Mouse (Mus musculus) E14TG2a.4 (cell line): ENCODE measurements around the gene D2hgdh.
"Not testable (repeated sequence)": the region's sequence is repeated elsewhere in the genome, so short reads cannot be mapped to it uniquely, and the experiment has no call there.

Source experiments
- H3K27me3 ChIP-seq: 2 replicates; pipeline ENCODE4 v1.6.1; 2014; ENCODE audit warnings: low read length, control low read depth; ENCODE audit not compliant: insufficient read depth
- H3K36me3 ChIP-seq: 2 replicates; pipeline ENCODE4 v1.6.1; 2014; ENCODE audit warnings: low read length, control low read depth; ENCODE audit not compliant: insufficient read depth
- H3K4me1 ChIP-seq: replicated peaks from 2 replicates; pipeline ENCODE4 v1.6.1; 2014; ENCODE audit warnings: low read depth, low read length, control low read depth
- H3K4me3 ChIP-seq: replicated peaks from 2 replicates; pipeline ENCODE4 v1.5.1; 2014; ENCODE audit warnings: mild to moderate bottlenecking, low read length
- H3K9me3 ChIP-seq: 2 replicates; pipeline ENCODE4 v1.6.1; 2014; ENCODE audit warnings: low read length, control low read depth
- CTCF ChIP-seq: conservative IDR thresholded peaks from 2 replicates; pipeline ENCODE4 v1.5.1; 2014; ENCODE audit warnings: low read length
- NANOG ChIP-seq: IDR thresholded peaks from 2 replicates; pipeline ENCODE4 v1.6.1; 2014; ENCODE audit warnings: borderline replicate concordance, low read length, mixed read lengths
- POU5F1 ChIP-seq: IDR thresholded peaks from 2 replicates; pipeline ENCODE4 v1.6.1; 2014; ENCODE audit warnings: low read length, borderline replicate concordance

D2hgdh gene

DNA sequence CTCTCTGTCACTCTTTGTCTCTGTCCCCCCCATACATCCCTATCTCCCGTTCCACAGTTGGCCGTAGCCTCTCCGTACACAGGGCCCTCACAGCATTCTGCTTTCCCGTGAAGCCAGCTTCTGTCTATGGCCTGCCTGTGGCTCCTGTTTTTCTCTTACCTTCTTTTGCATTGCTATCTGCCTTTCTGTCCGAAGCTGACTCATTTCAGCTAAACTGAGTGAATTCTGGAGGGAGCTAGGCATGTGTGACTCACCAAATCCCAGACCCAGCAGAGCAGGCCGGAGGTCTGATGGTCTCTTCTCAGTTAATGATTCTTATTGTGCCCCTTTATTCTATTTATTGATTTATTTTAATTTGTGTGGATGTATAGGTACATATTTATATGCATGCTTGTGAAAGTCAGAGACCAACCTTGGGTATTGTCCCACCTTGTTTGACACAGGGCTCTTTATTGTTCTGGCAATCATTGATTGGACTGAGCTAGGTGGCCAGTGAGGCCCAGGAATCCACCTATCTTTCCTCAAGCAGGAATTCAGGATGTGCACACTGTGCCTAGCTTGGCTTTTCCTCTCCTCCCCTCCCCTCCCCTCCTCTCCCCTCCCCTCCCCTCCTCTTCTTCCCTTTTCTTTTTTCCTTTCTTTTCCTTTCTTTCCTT lies 11.3 kb downstream of the D2hgdh start:
- H3K9me3 ChIP-seq = no peaks in the 10 kb centered on the region
- H3K36me3 ChIP-seq = peaks cover 28% of the 10 kb centered on the region
- H3K4me3 ChIP-seq = no peak overlapping the region
- no peaks in the 10 kb centered on the region for H3K27me3 ChIP-seq
- H3K4me1 ChIP-seq = 0 out of 2 replicates have a peak, but pooled peaks cover 4% of the 10 kb centered on the region
- TF ChIP-seq POU5F1 (no peak), NANOG (no peak), CTCF (no peak)

DNA sequence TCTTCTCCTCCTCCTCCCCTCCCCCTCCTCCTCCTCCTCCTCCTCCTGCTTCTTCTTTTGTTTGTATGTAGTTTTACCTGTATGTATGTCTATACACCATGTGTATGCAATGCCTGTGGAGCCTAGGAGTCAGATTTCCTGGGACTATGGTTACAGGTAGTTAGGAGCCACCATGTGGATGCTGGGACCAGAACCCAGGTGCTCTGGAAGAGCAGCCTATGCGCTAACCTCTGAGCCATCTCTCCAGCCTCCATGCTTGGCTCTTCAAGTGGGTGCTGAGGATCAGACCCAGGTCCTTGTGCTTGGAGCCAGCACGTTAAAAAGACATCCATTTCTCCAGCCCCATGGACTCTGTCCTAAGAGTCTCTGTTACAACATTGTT lies 11.8 kb downstream of the D2hgdh start:
- TF ChIP-seq CTCF (no peak), POU5F1 (no peak), NANOG (no peak)
- no peaks in the 10 kb centered on the region for H3K9me3 ChIP-seq
- peaks cover 28% of the 10 kb centered on the region for H3K36me3 ChIP-seq
- 0 out of 2 replicates have a peak, but pooled peaks cover 4% of the 10 kb centered on the region for H3K4me1 ChIP-seq
- H3K27me3 ChIP-seq = no peaks in the 10 kb centered on the region
- no peak overlapping the region for H3K4me3 ChIP-seq

DNA sequence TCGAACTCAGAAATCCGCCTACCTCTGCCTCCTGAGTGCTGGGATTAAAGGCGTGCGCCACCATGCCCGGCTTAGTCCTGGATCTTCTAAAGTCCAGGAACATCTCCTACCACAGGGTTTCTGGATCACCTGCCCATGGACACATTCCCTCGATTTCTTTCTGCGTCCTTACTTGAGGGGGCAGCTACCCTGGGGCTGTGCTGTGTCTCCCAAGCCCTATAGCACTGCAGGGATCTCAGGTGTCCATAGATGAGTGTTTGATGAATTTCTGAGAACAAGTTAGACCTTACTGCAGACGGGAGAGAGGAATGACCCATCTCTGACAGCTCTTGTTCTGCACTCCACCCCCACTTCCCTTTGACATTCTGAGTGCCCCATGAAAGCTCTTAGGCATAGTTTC lies 12.6 kb downstream of the D2hgdh start:
- peaks cover 28% of the 10 kb centered on the region for H3K36me3 ChIP-seq
- no peaks in the 10 kb centered on the region for H3K9me3 ChIP-seq
- H3K4me3 ChIP-seq = no peak overlapping the region
- H3K4me1 ChIP-seq = 0 out of 2 replicates have a peak, but pooled peaks cover 4% of the 10 kb centered on the region
- H3K27me3 ChIP-seq = no peaks in the 10 kb centered on the region
- TF ChIP-seq CTCF (no peak), POU5F1 (no peak), NANOG (no peak)

DNA sequence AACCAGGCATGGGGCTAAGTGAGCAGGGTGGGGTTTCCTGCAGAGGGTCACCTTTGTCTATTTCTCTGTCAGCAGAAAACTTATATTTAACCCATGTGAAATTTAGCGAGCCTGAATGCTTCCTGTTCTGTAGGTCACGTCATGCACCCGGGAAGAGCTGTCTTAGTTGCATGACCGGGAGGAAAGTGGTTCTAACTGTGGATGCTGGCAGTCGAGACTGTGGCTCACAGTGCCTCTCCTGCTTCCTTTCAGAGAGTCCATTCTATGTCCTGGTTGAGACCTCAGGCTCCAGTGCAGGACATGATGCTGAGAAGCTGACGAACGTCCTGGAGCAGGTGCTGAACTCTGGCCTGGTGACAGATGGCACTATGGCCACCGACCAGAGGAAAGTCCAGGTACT lies 13.9 kb downstream of the D2hgdh start:
- not testable (repeated sequence) for H3K27me3 ChIP-seq, H3K9me3 ChIP-seq, H3K4me1 ChIP-seq, H3K4me3 ChIP-seq
- H3K36me3 ChIP-seq = peaks cover 28% of the 10 kb centered on the region

DNA sequence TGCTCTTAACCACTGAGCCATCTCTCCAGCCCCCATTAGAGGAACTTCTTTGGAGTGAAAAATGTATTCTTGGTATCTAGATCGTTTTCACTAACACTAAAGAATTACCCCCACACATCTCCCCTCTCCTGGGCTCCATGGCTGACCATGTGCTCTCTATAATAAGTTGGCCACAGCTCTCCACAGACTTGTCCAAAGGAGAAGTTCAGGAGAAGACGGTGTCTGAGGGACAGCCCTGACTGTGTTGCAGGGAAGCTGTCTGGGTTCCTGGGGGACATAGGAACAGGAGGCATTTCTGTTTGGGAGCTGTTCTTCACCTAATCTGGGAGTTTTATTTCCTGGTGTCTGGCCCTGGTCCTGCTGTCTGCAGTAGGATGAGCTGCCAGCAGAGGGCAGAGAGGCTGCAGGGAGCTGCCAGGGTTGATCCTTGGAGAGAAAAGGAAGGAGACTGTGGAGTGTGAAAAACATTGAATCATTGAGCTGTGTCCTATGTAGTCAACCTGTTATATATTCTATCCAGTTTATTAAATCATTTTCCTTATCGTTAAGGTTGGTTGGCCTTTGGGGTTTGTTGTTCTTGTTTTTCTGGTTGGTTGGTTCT lies 21.2 kb downstream of the D2hgdh start:
- not testable (repeated sequence) for H3K4me1 ChIP-seq, H3K9me3 ChIP-seq, H3K36me3 ChIP-seq, H3K27me3 ChIP-seq, H3K4me3 ChIP-seq

DNA sequence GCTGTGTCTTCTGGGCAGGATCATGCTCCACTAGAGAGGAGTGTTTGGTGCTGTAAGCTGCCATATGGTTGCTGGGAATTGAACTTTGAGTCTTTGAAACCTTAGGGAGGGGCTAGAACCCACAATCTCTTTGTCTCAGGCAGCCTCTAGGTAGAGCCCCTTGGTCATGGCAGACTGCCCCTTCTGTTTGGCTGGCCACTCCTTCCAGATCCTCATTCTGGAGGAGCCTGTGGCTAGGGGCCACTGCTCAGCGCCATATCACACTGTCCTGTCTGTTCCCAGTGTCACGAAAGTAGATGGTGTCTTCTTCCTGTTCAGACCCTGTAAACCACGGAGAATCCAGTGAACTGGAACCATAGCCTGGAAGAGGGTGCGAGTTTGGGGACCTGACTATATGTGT lies 31.1 kb downstream of the D2hgdh start:
- not testable (repeated sequence) for H3K9me3 ChIP-seq, H3K27me3 ChIP-seq, H3K4me1 ChIP-seq, H3K4me3 ChIP-seq, H3K36me3 ChIP-seq

DNA sequence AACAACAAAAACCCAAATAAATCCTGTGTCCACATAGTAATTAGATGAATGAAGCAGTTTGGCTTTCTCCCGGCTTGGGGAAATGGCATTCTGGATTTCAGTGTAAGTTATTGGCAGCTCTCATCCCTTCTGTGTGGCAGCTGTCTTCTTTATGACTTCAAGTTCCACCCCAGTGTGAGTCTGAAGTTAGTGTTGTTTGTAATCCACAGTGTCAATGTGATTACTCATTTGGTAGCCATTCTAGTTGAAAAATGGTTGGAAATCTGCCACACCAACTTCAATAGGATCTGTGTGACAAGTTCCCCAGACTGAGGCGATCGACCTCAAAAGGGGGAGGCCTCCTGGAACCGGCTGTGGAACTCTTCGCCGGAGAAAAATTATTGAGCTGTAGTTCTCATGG lies 32.7 kb downstream of the D2hgdh start:
- Histone ChIP-seq H3K9me3 (no peaks in the 10 kb centered on the region), H3K4me3 (no peak overlapping the region), H3K27me3 (no peaks in the 10 kb centered on the region), H3K36me3 (no peaks in the 10 kb centered on the region), H3K4me1 (no peaks in the 10 kb centered on the region)
- TF ChIP-seq POU5F1 = no peak
- TF ChIP-seq CTCF = no peak
- no peak for TF ChIP-seq NANOG

DNA sequence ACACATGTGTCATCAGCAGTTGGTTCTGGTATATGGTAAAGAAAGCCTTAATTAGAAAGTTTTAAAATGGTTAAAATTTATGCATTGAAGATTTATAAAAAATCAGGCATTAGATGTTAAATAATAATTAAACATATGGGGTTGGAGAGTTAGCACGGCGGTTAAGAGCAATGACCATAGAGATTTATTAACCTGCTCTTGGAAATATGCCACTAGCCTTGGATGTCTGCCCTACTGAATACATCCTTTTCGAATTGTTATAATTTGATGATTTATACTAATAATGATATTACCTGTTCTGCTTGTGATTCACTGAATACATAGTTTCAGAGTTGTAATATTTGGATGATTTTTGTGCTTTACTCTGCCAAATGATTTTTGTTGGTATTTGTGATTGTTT lies 33.3 kb downstream of the D2hgdh start:
- Histone ChIP-seq H3K9me3 (no peaks in the 10 kb centered on the region), H3K4me3 (no peak overlapping the region), H3K4me1 (no peaks in the 10 kb centered on the region), H3K27me3 (no peaks in the 10 kb centered on the region), H3K36me3 (no peaks in the 10 kb centered on the region)
- TF ChIP-seq CTCF (no peak), NANOG (no peak), POU5F1 (no peak)

DNA sequence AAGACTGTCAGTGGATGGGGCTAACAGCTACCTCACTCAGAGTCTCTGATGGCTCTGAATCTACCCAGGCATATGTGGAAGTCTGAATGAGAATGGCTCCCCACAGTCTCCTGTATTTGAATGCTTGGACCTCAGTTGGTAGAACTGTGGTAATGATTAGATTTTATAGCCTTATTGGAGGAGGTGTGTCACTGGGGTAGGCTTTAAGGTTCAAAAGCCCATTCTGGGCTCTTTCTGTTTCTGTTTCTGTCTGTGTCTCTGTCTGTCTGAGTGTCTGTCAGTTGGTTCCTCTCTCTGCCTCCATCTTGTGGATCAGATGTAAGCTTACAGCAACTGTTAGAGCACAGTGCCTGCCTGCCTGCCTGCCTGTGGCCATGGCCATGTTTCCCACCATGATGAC lies 34.9 kb downstream of the D2hgdh start:
- TF ChIP-seq CTCF (no peak), POU5F1 (no peak), NANOG (no peak)
- Histone ChIP-seq H3K9me3 (no peaks in the 10 kb centered on the region), H3K36me3 (no peaks in the 10 kb centered on the region), H3K27me3 (no peaks in the 10 kb centered on the region), H3K4me3 (no peak overlapping the region), H3K4me1 (no peaks in the 10 kb centered on the region)

DNA sequence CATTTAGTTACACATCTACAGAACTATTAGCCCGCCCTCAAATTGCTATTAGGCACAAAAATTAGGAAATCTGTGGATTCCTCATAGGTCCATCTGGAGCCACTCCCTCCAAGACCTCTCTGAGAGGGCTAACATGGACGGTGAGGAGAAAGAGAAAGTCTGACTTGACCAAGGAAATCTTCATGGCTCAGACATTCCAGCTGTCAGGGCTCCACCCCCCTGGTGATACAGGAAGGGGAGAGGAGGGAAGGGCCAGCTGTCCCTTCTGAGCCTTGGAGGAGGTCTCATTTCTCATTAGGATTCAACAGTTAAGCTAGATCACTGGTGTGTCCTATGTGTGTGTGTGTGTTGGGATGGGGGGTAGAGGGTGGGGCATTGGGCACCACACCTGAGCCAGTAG lies 36.3 kb downstream of the D2hgdh start, which contains the start of gene Gal3st2:
TSS of gene Gal3st2 (plus strand) at position 259 of the 400 bp plus-strand sequence.
- not testable (repeated sequence) for H3K9me3 ChIP-seq, H3K4me3 ChIP-seq, H3K27me3 ChIP-seq, H3K4me1 ChIP-seq, H3K36me3 ChIP-seq

DNA sequence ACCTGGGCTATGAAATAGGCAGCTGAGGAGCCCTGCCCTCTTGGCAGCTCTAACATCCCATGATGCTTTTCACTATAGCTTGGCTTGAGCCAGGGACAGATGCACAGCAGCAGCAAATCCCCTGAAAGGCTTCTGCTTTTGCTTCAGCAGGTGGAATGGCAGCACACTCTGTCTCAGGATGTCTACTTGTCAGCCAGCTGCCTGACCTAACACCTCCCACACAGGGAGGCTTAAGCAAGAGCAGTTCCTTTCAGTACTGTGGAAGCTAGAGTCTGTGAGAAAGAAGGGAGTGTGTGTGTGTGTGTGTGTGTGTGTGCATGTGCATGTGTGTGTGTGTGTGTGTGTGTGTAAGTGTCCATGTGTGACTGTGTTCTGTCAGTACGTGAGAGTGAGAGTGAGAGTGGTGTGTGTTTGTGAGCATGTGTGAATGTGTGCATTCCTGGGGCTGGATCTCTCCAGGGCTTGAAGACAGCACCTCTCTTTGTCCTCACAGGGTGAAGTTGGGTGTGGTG lies 46.9 kb downstream of the D2hgdh start:
- not testable (repeated sequence) for H3K9me3 ChIP-seq, H3K27me3 ChIP-seq, H3K4me1 ChIP-seq, H3K36me3 ChIP-seq, H3K4me3 ChIP-seq

DNA sequence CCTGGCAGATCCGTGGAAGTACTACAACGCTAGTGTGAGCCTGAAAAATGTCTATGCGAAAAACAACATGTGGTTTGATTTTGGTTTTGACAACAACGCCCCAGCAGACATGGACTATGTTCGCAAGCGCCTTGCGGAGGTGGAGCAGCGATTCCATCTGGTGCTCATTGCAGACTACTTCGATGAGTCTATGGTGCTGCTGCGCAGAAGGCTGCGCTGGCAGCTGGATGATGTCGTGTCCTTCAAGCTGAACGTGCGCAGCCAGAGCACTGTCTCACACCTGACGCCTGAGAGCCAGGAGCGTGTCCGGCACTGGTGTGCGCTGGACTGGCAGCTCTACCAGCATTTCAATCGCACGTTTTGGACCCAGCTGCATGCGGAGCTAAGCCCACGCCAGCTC lies 49.7 kb downstream of the D2hgdh start:
- H3K36me3 ChIP-seq, H3K27me3 ChIP-seq, H3K4me1 ChIP-seq, H3K9me3 ChIP-seq, H3K4me3 ChIP-seq: not testable (repeated sequence)

DNA sequence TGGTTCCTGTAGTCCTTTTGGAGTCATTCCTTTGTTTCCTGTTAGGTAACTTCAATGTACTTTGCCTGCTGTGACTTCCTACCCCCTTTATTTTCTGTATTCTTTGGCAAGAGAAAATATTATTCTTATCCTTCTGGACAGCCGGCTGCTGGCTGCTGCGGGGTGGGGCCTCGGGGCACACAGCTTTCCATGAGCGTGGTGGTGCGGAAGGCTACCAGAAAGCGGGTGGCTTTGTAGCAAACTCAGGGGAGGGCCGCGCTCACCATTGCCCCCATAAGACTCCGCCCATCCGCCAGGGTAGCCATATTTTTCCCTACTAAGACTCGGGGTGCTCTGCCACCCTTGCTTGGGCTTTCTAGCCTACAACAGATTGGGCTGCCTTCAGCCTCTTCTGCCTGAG lies 57.1 kb downstream of the D2hgdh start:
- H3K27me3 ChIP-seq, H3K4me3 ChIP-seq, H3K9me3 ChIP-seq, H3K36me3 ChIP-seq, H3K4me1 ChIP-seq: not testable (repeated sequence)
